Mouse (Mus musculus): ENCODE results near the gene Hap1.

The Hap1 gene

DNA sequence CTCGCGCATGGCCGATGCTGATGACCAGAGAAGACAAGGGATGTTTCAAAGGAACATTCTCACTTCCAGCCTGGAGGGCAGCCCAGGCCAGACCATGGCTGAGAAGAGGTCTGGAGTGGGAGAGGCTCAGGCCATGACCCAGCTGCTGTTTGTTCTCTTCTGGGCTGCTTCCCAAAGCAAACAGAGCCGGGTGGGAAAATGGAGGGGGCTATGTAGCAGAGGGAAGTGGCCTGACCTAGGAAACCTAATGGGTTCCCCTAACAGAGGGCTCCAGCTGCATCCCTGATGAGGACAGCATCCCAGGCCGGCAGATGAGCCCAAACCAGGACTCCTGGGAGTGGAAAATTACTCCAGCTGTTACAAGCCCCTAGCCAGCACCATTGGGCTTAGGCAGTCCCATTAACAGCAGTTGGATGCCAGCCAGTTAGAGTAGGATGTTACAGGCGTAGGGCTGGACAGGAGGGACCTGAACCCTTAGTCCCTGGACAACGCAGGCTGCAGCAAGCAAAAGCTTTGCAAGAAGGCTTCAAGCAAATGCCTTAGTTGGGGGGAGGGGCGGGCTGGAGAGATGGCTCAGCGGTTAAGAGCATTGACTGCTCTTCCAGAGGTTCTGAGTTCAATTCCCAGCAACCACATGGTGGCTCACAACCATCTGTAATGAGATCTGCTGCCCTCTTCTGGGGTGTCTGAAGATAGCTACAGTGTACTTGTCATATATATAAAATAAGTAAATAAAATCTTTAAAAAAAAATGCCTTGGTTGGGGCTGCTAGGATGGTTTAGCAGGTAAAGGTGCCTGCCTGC is 35.4 kb upstream of the Hap1 start:
- in situ Hi-C loops (cut with MseI, MboI), result no loop called here

DNA sequence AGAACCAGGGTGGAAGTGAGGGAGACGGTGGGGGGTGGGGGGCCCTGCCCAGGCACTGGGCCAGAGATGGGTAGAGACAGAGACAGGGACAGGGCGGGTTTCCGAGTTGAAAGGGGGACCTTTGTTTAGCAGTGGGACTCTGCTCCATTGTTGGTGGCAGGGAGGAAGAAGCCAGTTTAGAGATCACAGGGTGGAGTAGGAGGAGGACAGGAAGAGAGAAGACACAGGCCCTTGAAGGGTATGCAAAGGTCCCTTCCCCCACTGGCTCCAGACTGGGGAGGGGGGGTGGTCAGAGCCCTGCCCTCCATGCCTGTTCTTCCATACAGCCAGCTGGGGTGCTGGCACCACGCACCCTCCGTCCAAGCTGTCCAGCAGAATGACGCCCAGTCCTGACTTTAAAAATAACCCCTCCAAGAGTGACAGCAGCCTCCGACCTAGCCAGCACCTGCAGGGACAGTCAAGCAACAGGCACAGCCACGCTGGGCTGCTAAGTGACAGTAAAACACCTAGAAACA is 34.1 kb upstream of the Hap1 start:
- in situ Hi-C loops (cut with MseI, MboI), result no loop called here

DNA sequence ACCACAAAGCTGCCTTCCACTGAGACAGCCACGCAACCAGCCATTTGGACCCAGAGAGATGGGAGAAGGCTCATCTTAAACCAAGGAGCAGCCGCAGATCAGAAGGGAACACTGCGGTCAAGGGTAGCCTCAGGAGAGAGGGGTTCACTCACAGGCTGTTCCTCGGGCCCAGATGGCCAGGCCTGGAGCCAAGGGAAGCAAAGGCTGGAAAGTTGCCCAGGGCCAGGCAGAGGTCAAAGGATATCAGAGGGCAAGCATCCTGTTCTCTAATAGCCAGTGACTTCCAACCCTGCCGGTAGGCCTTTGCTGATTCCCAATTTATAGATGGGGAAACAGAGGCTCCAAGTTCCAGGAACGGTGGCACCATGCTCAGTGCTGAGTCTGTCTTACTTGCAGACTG is 32.7 kb upstream of the Hap1 start:
- in situ Hi-C loops (cut with MseI, MboI), result no loop called here

DNA sequence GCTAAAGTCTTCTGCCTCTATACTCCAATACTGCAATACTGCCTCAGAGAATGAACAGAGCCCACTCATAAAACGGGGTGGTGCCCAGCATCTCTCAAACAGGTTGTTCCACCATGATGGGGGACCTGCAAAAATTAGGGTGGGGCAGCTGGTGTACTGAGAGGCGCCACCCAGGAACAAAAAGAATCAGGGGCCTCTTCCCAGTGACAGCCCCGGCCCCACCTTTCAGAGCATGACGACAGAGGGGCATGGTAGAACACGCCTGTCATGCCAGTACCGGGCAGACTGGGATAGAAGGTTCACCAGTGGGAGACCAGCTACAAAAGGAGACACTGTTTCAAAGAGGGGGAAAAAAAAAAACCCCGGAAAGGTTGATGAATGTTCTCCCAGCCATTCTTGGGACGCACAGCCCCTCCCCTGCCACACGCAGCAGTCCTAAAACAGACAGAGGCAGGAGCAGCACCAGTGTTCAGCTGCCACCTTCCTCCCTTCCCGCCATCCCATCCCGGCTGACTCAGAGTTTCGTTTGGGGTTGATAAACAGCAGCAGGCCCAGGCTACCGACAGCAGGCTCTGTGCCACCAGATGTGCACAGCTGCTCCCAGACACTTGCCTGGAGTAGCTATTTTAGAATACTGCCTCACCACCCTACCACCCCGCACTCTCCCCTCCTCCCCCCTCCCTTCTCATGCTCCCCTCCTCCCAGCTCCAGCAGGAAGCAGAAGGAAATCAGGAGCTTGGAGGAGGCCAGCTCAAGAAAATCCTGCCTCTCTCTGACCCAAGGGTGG is 31.9 kb upstream of the Hap1 start:
- in situ Hi-C loops (cut with MseI, MboI), result no loop called here

DNA sequence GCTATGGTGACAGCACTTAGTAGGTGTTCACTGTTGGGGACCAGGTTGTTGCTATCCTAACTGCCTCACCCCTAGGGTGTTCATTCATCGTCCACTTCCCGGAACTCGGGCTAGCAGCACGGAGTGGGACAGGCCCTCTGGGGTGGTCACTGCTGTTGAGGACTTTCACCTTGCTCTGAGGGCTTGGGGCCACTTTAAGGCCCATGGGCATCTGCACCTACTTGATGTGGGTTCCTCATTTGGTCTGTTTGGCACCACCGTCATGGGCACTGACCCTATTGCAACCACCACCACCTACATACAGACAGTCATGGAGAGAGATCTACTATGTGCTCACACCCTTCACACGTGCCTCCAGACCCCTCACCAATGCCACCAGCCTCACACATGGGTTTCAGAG is 31.2 kb upstream of the Hap1 start:
- in situ Hi-C loops (cut with MseI, MboI), result no loop called here

DNA sequence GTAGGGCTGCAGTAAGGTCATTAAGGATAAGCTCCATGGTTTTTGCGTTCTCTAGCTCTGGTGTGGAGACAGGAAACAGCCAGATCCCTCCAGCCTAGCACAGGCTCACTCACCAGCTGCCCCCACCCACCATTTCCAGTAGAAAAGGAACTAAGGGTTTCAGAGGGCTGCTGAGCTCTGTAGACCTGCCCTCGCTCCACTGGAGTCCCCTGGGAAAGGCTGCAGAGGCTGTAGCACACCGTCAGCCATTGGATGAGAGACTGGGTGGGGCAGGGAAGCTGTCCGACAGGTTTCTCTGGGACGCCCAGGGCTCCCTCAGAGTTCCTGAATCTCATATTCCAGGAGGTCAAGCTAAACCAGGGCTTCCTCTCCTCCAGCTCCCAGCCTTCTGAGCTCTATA is 30.7 kb upstream of the Hap1 start:
- in situ Hi-C loops (cut with MseI, MboI), result no loop called here

DNA sequence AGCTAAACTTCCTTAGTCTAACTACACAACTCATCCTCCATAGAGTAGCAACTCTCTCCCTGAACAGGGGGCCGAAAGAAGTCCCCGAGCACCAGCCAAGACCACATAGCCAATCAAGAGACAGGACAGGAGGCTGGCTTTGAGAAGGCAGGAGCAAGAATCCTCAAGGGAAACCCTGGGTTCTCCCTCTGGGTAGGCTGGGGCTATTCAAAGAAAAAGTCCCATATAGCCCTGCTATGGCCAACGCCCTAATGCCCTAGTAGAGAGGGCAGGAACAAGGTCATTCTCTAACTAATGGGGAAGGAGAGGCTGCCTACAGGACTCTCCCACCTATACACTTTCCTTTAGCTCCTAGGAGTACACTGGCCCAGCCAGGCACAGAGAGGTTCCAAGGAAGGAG is 29.1 kb upstream of the Hap1 start:
- in situ Hi-C loops (cut with MseI, MboI), result no loop called here

DNA sequence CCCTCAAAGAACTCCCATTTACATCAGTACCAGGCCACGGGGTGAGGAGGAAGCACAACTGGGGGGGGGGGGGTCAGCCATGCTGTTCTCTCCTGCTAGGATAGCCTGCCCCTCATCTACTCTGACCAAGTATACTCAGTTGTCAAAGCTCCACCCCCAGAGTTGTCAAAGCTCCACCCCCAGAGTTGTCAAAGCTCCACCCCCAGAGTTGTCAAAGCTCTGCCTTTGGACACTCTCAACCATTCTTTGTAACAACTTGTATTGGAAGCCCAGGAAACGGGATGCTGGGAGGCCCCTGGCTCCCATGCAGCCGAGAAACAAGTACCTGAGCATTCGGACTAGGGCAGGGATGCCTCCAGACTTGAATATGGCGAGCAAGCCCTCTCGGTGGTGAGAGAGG is 26.8 kb upstream of the Hap1 start:
- in situ Hi-C loops (cut with MseI, MboI), result no loop called here

DNA sequence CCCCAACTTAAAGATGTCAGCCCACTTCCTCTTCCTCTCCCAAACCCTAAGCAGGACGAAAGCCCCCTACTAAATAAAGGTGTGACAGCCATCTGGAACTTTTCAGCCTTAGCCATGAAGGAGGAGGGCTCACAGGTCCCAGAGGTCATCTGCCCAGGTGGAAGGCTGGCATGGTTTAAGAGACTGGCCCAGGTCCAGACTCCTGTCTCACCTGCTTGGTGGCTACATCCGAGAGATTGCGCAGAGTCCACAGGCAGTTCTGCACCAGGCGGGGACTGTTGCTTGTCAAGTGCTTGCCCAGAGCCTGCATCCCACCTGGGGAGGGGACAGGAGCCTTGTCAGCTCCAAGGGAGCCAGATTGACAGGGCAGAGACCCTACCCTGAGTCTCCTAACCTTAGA is 23.4 kb upstream of the Hap1 start:
- in situ Hi-C loops (cut with MseI, MboI), result no loop called here

DNA sequence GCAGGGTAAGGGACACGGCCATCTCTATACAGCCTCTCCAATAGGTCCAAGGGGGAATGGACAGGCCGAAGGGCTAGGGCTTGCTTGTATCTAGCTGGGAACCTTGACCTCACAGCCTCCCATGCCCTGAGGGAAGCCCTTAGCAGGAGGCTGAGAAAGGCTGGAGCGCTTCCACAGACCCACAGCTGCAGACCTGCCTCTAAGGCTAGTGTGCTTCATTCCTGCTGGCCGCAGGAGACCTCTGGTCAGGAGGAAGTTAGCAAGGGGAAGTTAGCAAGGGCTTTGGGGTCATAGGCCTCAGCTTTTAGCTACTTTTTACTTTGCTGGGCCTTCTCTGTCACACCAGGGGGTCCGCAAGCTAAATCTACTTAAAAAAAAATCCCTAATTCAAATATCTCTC is 22.5 kb upstream of the Hap1 start:
- in situ Hi-C loops (cut with MseI, MboI), result no loop called here

DNA sequence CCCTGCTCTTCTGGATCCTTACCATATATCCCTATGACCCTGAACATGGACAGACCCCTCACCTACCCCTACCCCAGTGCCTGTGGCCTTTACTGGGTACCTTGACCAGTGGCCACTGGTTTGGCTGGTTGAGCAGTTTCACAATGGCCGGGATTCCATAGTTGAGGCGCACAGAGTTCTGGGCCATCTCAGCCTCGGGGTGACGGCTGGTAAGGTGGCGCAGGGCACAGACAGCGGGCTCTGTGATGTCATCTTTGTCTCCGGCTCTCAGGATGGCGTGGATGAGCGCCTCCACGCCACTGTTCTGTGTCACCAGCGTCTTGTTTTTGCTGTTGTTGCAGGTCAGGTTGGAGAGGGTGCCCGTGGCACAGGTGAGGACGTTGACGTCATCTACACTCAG is 22.1 kb upstream of the Hap1 start:
- in situ Hi-C loops (cut with MseI, MboI), result no loop called here

DNA sequence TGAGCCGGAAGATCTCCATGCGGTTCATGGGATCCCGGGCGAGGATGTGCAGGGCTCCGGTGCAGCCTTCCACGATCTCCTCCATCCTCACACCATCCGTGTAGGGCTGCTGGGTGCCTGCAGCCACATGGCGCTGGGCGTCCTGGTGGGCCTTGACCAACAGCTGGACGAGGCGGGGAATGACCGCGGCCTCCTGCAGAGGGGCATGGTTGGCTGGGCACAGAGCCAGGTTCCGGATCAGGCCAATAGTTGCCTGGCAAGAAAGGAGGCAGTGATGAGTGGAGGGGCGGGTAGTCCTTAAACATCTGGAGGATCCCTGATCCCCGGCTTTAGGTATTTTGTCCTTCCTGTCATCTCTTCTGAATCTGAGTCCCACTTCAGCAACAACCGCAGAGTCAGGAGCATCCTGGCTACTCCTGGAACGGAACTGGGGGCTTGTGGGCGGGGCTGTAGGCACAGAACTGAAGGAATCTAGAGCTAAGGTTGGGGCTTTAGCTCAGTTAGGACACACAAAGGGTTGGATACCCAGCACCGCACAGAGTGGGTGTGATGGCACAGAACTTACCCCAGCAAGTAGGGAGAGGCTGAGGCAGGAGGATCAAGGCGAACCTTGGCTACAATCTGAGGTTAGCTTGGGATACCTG is 20.9 kb upstream of the Hap1 start:
- in situ Hi-C loops (cut with MseI, MboI), result no loop called here

DNA sequence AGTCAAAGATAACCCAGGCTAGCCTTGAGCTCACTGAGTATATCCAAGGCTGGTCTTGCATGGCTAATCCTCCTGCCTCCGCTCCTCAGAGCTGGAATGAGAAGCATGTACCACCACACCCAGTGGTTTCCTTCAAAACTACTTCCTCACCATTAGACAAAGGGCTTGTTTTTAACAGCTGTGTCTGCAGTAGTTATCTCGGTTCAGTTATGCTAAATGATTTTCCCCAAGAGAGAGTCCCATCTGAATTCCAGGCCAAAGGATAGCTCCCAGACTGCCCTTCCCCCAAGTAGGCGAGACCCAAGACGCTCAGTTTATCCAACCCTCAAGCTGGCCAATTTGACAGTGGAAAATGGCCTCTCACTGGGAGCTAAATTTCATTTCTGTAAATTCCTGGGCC is 20.1 kb upstream of the Hap1 start:
- in situ Hi-C loops (cut with MseI, MboI), result no loop called here

DNA sequence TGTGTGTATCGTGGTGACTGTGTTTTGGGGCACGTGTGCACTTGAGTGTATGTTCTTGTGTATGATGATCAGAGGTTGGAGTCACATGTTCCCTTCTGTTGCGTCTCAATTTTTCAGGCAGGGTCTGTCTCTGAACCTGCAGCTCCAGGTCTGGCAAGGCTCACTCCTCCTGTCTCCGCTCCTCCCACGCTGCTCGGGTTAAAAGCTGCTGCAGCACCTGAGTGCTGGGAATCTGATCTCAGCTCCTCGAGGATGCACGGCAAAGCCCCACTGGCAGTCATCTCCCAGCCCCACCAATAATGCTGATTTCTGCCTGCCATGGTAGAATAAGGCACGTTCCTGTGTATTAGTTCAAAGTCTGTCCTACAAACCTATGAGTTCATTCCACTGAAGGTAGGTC is 19.2 kb upstream of the Hap1 start:
- in situ Hi-C loops (cut with MseI, MboI), result no loop called here

DNA sequence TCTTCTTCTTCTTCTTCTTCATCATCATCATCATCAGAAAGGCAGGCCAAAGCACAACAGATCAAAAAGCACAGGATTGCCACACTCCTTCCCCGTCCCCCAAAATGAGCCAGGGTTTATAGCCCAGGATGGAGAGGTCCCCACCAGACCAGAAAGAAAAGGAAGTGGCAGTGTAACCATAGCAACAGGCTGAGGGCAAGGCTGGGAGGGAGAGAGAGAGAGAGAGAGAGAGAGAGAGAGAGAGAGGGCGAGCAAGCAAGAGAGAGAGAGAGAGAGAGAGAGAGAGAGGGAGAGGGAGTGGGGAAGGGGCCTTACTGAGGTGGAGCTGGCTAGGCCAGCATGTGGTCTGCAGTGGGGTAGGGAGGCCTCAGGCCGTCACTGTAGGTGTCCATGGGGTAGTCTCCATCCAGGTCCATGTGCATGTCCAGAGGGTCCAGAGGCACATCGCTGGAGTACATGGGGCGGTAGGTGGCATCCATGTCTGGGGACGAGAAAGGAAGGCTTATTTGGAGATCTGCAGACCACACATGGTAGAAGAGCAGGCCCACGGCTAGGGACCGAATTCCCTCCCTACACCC is 16.1 kb upstream of the Hap1 start:
- in situ Hi-C loops (cut with MseI, MboI), result no loop called here

DNA sequence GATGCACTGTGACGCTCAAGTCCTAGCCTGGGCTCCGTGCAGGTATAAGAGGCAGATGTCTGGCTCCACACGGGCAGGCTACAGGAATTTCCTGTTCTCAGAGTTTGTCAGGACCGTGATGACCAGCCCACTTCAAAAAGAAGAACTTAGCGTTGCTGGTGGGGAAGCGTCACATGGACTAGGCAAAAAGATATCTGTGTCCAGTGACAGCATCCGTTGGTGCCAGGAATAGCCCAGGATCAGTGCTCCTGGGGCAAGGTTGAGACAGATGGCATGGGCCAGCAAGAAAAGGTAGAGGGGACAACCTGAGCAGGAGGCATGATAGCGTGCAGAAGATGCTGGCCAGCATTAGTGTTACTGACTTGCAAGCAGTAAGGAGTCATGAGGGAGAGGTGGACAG is 13.9 kb upstream of the Hap1 start:
- in situ Hi-C loops (cut with MseI, MboI), result loop anchor here in 1 of 2 experiments (5.0 to 10.0 kb wide), 2 partner anchors 37 to 105 kb away; partner anchors contain the start of gene Klhl11

DNA sequence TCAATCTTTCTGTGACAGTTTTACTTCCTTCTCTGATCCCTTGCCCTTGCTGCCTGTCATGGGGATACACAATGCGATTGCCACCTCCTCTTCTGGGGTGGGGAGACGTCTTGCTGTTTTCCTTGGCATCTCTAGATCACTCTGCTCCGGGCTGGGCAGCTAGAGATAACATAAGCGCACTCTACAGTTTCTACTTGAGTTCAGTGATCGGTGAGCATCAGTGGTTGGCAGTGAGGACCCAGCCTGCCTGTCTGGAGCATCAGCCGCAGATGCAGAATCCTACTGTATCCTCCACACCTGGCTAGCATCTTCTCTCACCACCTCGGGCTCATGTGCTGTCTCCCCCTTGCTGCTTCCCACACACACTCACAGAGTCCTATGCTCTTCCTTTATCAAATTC is 13.2 kb upstream of the Hap1 start:
- in situ Hi-C loops (cut with MseI, MboI), result loop anchor here in 1 of 2 experiments (5.0 to 10.0 kb wide), 2 partner anchors 38 to 106 kb away; partner anchors contain the start of gene Klhl11

DNA sequence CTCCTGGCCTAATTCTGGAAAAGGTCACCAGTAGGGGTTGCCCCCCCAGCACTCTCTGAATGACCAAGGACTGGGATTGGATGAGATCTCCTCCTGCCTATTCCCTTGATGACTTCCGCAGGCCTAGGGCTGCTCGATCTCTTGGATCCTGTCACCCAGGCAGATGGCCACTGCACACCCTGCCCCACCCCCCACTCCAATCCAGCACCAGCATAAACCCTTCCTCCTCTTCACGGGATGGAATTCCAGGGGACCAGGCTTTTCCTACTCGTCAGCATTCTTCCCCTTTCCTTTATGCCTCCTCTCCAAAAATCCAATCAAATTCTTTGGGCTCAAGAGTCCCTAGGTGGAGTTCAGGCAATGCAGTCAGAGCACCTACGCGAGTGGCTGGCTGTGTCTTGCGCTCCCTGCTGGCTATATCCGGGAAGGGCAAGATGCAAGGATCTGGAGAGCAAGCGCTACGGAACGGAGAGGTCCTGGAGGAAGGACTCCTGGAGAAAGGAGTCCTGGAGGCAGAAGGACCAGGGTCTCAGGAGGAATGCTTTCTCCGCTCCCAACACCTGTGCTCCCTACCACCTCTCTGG is 7.1 kb upstream of the Hap1 start:
- in situ Hi-C loops (cut with MseI, MboI), result loop anchor here (5.0 to 10.0 kb wide), 2 partner anchors 44 to 112 kb away; partner anchors contain the start of gene Klhl11 (in 1 of the 2)

DNA sequence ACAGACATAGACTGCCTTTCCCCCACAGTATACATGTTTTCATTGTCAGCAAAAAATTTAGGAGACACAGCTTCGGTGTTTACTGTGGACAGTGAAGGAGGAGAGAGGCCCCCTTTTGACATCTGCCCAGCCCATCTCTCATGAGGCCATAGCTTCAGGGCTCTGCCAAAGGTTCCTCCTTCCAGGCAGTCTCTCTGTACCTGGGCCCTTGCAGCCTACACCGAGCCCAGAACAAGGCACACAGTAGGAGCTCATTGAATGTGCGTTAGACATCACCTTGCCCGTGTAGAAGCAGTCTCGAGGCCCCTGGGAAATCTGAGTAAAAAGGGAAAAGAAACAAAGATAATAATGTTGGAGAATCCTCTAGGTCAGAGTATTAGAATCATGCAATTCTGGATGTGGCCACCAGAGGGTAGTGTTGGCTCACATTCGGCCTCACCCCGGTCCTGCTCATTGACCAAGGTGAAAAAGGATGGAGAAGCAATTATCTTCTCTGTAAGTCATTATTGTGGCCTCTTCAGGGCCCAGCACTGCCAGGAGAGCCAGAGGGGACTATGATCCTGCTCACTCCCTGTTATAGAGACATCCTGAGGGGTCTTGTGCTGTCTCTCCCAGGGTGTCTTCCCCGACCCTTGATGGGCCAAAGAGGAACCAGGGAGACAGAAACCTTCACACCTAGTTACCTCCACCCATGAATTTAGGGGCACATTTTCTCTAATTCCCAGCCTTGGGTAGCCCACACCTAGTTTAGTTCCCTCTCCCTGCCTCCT is 6.5 kb upstream of the Hap1 start:
- in situ Hi-C loops (cut with MseI, MboI), result loop anchor here (5.0 to 10.0 kb wide), 2 partner anchors 45 to 112 kb away; partner anchors contain the start of gene Klhl11 (in 1 of the 2)

DNA sequence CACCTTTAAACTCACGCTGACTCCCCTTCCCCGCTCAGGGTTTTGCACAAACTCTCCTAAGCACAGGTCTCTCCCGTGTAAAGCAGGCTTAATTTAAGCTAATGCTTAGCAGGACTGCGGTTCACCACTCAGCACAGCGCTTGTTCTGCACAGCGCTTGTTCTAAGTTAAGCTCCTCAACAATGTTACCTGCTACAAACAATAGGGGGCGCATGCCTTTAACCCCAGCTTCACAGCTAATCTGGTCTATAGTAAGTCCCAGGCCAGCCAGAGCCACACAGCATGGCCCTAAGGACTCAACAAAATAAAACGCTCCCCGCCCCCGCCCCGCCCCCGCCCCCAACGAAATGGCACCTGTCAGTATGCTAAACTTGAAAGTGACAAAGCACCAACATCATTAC is 5.1 kb upstream of the Hap1 start:
- in situ Hi-C loops (cut with MseI, MboI), result loop anchor here (5.0 to 10.0 kb wide), 2 partner anchors 46 to 114 kb away; partner anchors contain the start of gene Klhl11 (in 1 of the 2)
